Mouse (Mus musculus) adrenal gland, postnatal 0 days (tissue): Measurements from ENCODE around the gene Olfr61. TPM values are rescaled to one million over a fixed set of nuclear protein-coding genes. Genes with fewer than 3 reads are reported as not detected.

Source experiments
- polyA plus RNA-seq: library from polyadenylated mRNA; unstranded; fragments of >200 nt; fragmentation: Nextera tagmentation; extraction: Ambion mirVana; gene quantifications from 2 replicates; pipeline ENCODE4 v1.2.1, GENCODE M21; 2015

The Olfr61 gene
- polyA plus RNA-seq, result not detected in 2 replicates

DNA sequence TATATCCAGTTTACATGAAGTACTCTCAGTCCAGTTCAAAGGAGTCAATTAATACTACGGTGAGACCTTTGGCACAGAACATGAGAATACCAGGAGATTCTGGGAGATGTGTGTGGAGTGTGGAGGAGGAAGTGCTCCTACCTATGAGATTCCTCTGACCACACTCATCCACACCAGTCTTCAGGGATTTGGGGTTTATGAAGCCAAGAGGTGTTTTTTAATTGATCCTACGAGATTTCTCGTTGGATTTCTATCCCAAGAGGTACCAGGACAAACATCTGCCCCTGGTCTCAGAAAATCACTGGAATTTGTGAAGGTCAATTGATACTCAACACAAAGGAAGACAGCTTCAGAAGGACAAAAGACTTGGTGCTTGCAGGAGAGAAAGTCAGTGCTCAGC is at the start of gene Olfr61:
Gene Olfr61 (plus strand): TSS at position 301 of the 400 bp plus-strand sequence.

DNA sequence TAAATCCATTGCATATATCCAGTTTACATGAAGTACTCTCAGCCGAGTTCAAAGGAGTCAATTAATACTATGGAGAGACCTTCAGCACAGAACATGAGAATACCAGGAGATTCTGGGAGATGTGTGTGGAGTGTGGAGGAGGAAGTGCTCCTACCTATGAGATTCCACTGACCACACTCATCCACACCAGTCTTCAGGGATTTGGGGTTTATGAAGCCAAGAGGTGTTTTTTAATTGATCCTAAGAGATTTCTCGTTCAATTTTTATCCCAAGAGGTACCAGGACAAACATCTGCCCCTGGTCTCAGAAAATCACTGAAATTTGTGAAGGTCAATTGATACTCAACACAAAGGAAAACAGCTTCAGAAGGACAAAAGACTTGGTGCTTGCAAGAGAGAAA is 27.8 kb upstream of the Olfr61 start, which contains the start of gene Olfr46:
Gene Olfr46 (plus strand): TSS at position 301 of the 400 bp plus-strand sequence.

DNA sequence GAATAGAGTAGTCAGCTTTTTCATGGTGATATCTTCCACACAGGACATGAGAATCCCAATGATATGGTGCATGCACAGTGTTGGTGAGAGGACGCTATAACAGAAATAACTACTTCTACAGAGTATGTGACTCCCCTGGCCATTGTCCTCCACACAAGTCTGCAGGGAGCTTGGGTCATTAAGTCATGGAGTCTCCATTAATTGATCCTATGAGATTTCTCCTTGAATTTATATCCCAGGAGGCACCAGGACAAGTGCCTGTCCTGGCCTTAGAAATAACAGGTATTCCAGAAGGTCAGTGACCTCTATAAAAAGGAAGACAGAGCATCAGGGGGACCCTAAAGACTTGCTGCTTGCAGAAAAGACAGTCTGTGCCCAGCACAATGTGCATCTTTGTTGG is 17.4 kb downstream of the Olfr61 start, which contains the start of gene Olfr53:
Gene Olfr53 (plus strand): TSS at position 301 of the 400 bp plus-strand sequence.

DNA sequence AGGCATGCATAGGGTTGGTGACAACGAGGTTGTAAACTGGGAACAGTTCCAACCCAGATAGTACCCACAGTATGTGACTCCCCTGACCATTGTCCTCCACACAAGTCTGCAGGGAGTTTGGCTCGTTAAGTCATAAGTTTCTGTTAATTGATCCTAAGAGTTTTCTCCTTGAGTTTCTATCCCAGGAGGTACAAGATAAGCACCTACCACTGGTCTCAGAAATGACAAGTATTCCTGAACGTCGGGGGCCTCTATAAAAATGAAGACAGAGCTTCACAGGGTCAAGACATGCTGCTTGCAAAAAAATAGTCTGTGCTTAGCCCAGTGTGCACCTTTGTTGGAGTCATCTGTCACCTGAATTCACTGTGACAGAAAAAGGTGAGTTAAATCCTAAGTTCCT is 30.9 kb downstream of the Olfr61 start, which contains the start of gene Olfr539:
Gene Olfr539 (plus strand): TSS at position 301 of the 400 bp plus-strand sequence.

DNA sequence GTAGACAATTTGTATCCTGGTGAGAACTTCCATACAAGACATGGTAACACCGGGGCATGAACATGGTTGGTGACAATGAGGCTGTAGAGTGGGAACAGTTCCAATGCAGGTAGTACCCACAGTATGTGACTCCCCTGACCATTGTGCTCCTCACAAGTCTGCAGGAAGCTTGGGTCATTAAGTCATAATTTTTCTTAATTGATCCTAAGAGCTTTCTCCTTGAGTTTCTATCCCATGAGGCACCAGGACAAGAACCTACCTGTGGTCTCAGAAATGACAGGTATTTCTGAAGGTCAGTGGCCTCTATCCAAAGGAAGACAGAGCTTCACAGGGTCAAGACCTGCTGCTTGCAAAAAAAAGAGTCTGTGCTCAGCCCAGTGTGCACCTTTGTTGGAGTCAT is 52.9 kb downstream of the Olfr61 start, which contains the start of gene Olfr45:
Gene Olfr45 (plus strand): TSS at position 301 of the 400 bp plus-strand sequence.

Other genes starting within 250 kb of the Olfr61 start
- not detected in 2 replicates for gene Olfr531, start 226.1 kb upstream of the Olfr61 start, polyA plus RNA-seq
- gene Olfr532, start 207.3 kb upstream of the Olfr61 start, polyA plus RNA-seq, result not detected in 2 replicates
- gene Olfr533, start 165.6 kb upstream of the Olfr61 start, polyA plus RNA-seq, result not detected in 2 replicates
- gene Olfr535, start 144.8 kb upstream of the Olfr61 start, polyA plus RNA-seq, result not detected in 2 replicates
- not detected in 2 replicates for gene Olfr536, start 121.6 kb upstream of the Olfr61 start, polyA plus RNA-seq
- not detected in 2 replicates for gene Olfr538, start 61.1 kb upstream of the Olfr61 start, polyA plus RNA-seq
- gene Olfr46, start 27.7 kb upstream of the Olfr61 start, polyA plus RNA-seq, result not detected in 2 replicates
- not detected in 2 replicates for gene Olfr53, start 17.5 kb downstream of the Olfr61 start, polyA plus RNA-seq
- not detected in 2 replicates for gene Olfr539, start 31.0 kb downstream of the Olfr61 start, polyA plus RNA-seq
- not detected in 2 replicates for gene Olfr45, start 53.0 kb downstream of the Olfr61 start, polyA plus RNA-seq
- not detected in 2 replicates for gene Olfr541, start 68.3 kb downstream of the Olfr61 start, polyA plus RNA-seq
- 12.7 and 27.0 TPM in 2 replicates for gene Cyp2e1, start 134.8 kb downstream of the Olfr61 start, polyA plus RNA-seq
- gene Syce1, start 158.9 kb downstream of the Olfr61 start, polyA plus RNA-seq, result 0.12 and 0.17 TPM in 2 replicates
- 5.0 and 6.4 TPM in 2 replicates for gene Zfp941, start 193.2 kb downstream of the Olfr61 start, polyA plus RNA-seq
- gene Urah, start 206.0 kb downstream of the Olfr61 start, polyA plus RNA-seq, result 7.2 and 14.5 TPM in 2 replicates
- gene Scgb1c1, start 216.6 kb downstream of the Olfr61 start, polyA plus RNA-seq, result 0.52 TPM in 1 of 2 replicates, not detected in the other
- gene Odf3, start 218.8 kb downstream of the Olfr61 start, polyA plus RNA-seq, result 0.22 and 0.55 TPM in 2 replicates
- gene Gm45785, start 227.4 kb downstream of the Olfr61 start, polyA plus RNA-seq, result 0.25 TPM in 1 of 2 replicates, not detected in the other
- gene Ric8a, start 228.0 kb downstream of the Olfr61 start, polyA plus RNA-seq, result 62.1 and 64.0 TPM in 2 replicates
- gene Bet1l, start 228.6 kb downstream of the Olfr61 start, polyA plus RNA-seq, result 82.4 and 86.6 TPM in 2 replicates